Mouse (Mus musculus): ENCODE data around the gene Bmi1. TPM values are rescaled to one million over a fixed set of nuclear protein-coding genes. Genes with fewer than 3 reads are reported as not detected.

The Bmi1 gene
- polyA plus RNA-seq, 1 experiment from 2014 or later = 40.6 TPM

DNA sequence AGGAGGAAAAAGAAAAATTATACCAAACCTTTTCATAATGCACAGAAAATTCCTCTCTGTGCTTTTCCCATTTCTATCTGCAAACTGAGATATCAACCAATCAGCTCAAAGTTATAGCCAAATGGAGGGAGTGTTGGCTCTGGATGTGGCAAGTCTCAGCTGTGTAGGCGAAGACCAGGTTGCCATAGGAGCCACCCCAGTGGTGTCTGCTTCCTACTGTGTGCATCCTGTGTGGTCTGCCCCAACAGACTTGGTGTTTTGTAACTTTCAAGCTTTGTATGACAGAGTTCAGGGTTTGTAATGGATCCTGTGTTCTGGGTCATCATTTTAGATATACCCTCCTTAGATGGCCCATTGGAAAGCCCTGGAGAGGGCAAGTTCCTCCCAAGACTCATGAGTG is 47.6 kb downstream of the Bmi1 start:
- ATAC-seq (ENCODE audit: low FRiP score) (no peak), DNase-seq (ENCODE audit: low spot score) (no peak)
- no peak overlapping the region for H3K27ac ChIP-seq (ENCODE audit: low read depth, low read length)
- H3K4me2 ChIP-seq (replicated peaks; ENCODE audit: low read depth, low read length) = no peak overlapping the region
- 80% methylated on average over 1 of the region's 1 CpGs for WGBS
- H3K9me3 ChIP-seq (ENCODE audit: control insufficient read depth, low read length) = no peaks in the 10 kb centered on the region
- H3K4me3 ChIP-seq (ENCODE audit: low read depth, low read length) = no peak overlapping the region
- no peak overlapping the region for H3K9ac ChIP-seq (ENCODE audit: low read depth, low read length)
- no peaks in the 10 kb centered on the region for H3K4me1 ChIP-seq (replicated peaks; ENCODE audit: control insufficient read depth, insufficient read depth, low read length)
- no peaks in the 10 kb centered on the region for H3K36me3 ChIP-seq (ENCODE audit: control insufficient read depth, insufficient read depth, low read length)
- no peaks in the 10 kb centered on the region for H3K27me3 ChIP-seq (ENCODE audit: control insufficient read depth, insufficient read depth, low read length)

DNA sequence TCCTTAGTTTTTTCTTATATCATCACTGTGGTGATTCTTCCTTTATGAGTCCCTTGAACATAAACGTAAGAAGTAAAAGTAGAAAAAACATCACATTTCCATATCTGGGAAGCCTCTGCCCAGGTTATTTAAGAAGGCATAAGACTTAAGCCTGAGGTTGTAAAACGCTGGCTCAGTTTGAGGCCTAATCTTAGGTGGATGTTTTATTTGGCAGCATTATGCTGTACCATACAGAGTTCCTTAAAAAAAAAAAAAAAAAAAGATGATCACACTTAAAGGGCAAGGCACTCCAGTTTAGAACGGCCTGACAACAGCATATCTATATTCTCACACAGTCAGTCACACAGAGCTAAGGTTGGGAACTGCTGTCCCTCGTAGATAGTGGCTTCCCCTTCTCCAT is 49.1 kb downstream of the Bmi1 start:
- H3K9ac ChIP-seq (ENCODE audit: low read depth, low read length) = no peak overlapping the region
- no peak overlapping the region for H3K27ac ChIP-seq (ENCODE audit: low read depth, low read length)
- ATAC-seq (ENCODE audit: low FRiP score) (no peak), DNase-seq (ENCODE audit: low spot score) (no peak)
- no peak overlapping the region for H3K4me2 ChIP-seq (replicated peaks; ENCODE audit: low read depth, low read length)
- H3K4me1 ChIP-seq (replicated peaks; ENCODE audit: control insufficient read depth, insufficient read depth, low read length) = no peaks in the 10 kb centered on the region
- no peaks in the 10 kb centered on the region for H3K27me3 ChIP-seq (ENCODE audit: control insufficient read depth, insufficient read depth, low read length)
- no peak overlapping the region for H3K4me3 ChIP-seq (ENCODE audit: low read depth, low read length)
- no peaks in the 10 kb centered on the region for H3K36me3 ChIP-seq (ENCODE audit: control insufficient read depth, insufficient read depth, low read length)
- 85% methylated on average over 4 of the region's 4 CpGs for WGBS
- H3K9me3 ChIP-seq (ENCODE audit: control insufficient read depth, low read length) = no peaks in the 10 kb centered on the region

DNA sequence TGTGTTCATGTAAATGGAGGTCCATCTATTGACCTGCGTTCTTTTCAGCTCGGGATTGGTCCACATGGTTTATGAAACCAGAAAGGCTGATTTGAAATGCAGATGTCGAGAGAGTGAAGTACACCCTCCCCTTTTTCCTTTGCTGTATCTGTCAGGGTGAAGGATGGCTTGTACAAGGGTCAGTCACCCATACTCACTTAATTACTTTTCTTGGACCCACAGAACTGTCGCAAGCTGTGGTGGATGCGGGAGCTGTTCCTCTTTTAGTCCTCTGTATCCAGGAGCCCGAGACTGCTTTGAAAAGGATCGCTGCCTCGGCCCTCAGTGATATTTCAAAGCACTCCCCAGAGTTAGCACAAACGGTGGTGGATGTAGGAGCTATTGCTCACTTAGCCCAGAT is 54.9 kb downstream of the Bmi1 start:
- Histone ChIP-seq H3K27ac (ENCODE audit: low read depth, low read length) (0 out of 2 replicates have a peak overlapping the region, but pooled peaks have one; percentile 19), H3K9ac (ENCODE audit: low read depth, low read length) (no peak overlapping the region), H3K4me1 (replicated peaks; ENCODE audit: control insufficient read depth, insufficient read depth, low read length) (no peaks in the 10 kb centered on the region; the same call in 1 of the 2 replicates), H3K36me3 (ENCODE audit: control insufficient read depth, insufficient read depth, low read length) (no peaks in the 10 kb centered on the region), H3K4me2 (replicated peaks; ENCODE audit: low read depth, low read length) (no peak overlapping the region), H3K27me3 (ENCODE audit: control insufficient read depth, insufficient read depth, low read length) (no peaks in the 10 kb centered on the region), H3K9me3 (ENCODE audit: control insufficient read depth, low read length) (no peaks in the 10 kb centered on the region), H3K4me3 (ENCODE audit: low read depth, low read length) (no peak overlapping the region)
- WGBS = 16% methylated on average over 9 of the region's 9 CpGs
- DNase-seq (ENCODE audit: low spot score) (peak; percentile 54), ATAC-seq (ENCODE audit: low FRiP score) (peak; percentile 94)

DNA sequence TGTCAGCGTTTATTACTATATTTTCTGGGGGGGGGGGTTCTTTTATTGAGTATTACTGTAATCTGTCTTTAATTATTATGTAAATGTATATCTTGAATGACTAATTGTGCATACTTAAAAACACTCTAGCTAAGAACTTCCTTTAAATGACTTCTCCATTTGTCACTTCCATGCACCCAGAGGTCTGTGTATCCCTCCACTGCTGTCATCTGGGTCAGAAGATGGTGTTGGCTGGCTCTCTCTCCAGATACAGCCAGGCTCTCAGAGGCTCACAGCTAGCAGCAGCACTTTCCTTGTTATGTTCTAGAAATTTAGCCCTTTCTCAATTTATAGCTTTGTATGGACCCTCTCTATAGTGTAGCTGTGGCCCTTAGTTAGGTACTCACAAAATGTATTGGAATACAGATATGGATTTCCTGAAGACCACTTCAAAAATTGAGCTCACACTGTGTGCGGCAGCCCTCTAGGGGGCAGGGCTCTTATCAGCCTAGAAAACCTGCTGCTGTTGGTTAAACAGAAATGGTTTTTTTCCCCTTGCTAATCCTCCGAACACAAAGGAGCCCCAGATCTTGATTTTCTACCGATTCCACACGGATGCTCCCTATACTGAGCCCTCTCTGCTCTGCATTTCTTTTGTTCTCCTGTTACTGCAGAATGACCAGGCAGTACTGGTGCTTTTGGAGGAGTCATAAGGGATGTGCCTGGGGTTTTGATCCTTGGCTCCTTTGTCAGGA is 57.7 kb downstream of the Bmi1 start:
- no peak overlapping the region for H3K27ac ChIP-seq (ENCODE audit: low read depth, low read length)
- no peaks in the 10 kb centered on the region for H3K9me3 ChIP-seq (ENCODE audit: control insufficient read depth, low read length)
- no peaks in the 10 kb centered on the region for H3K27me3 ChIP-seq (ENCODE audit: control insufficient read depth, insufficient read depth, low read length)
- no peaks in the 10 kb centered on the region; the same call in 1 of the 2 replicates for H3K4me1 ChIP-seq (replicated peaks; ENCODE audit: control insufficient read depth, insufficient read depth, low read length)
- WGBS = 34% methylated on average over 5 of the region's 5 CpGs
- peak; percentile 26 for DNase-seq (ENCODE audit: low spot score)
- no peak overlapping the region for H3K4me2 ChIP-seq (replicated peaks; ENCODE audit: low read depth, low read length)
- ATAC-seq (ENCODE audit: low FRiP score) = no peak
- H3K36me3 ChIP-seq (ENCODE audit: control insufficient read depth, insufficient read depth, low read length) = no peaks in the 10 kb centered on the region
- no peak overlapping the region for H3K4me3 ChIP-seq (ENCODE audit: low read depth, low read length)
- H3K9ac ChIP-seq (ENCODE audit: low read depth, low read length) = no peak overlapping the region

Other genes with a start within 250 kb of the Bmi1 start
- 152 and 161 TPM in 2 replicates for gene Commd3, start 4.6 kb upstream of the Bmi1 start, polyA plus RNA-seq (2014; fragmentation: Nextera tagmentation; extraction: Ambion mirVana)
- 0.98 and 1.2 TPM in 2 replicates for gene Spag6, start 17.0 kb downstream of the Bmi1 start, polyA plus RNA-seq (2014; fragmentation: Nextera tagmentation; extraction: Ambion mirVana)